Mouse (Mus musculus) skeletal muscle tissue, adult 2 months (tissue): ENCODE results near the gene Kif5c.

ENCODE experiments used
- DNase-seq: peaks from one replicate; pipeline ENCODE4 v3.0.0-alpha.2; 2012; ENCODE audit warnings: low read depth, low spot score

Gene Kif5c

GRCm38 (mm10) chr2:49661872-49662271 is 42.8 kb downstream of the Kif5c start:
- DNase-seq, result no peak

- DNase-seq, result no peak
These were observed 52.8 kb downstream of the Kif5c start for GRCm38 (mm10) chr2:49671753-49672500.

GRCm38 (mm10) chr2:49672501-49672874 is 53.4 kb downstream of the Kif5c start:
- DNase-seq, result no peak

- DNase-seq, result no peak
These were observed 56.9 kb downstream of the Kif5c start for GRCm38 (mm10) chr2:49676020-49676419.

- no peak for DNase-seq
These were observed 59.3 kb downstream of the Kif5c start for GRCm38 (mm10) chr2:49678386-49678785.

GRCm38 (mm10) chr2:49679135-49679964 is 60.3 kb downstream of the Kif5c start:
- DNase-seq, result no peak

- DNase-seq, result no peak
These were observed 63.7 kb downstream of the Kif5c start for GRCm38 (mm10) chr2:49682754-49683153.

- no peak for DNase-seq
These were observed 65.7 kb downstream of the Kif5c start for GRCm38 (mm10) chr2:49684808-49685207.

GRCm38 (mm10) chr2:49690421-49690826 is 71.3 kb downstream of the Kif5c start:
- no peak for DNase-seq

- no peak for DNase-seq
These were observed 72.3 kb downstream of the Kif5c start for GRCm38 (mm10) chr2:49691441-49691840.

GRCm38 (mm10) chr2:49694727-49695126 is 75.6 kb downstream of the Kif5c start:
- DNase-seq, result no peak

GRCm38 (mm10) chr2:49695461-49695860 is 76.4 kb downstream of the Kif5c start:
- DNase-seq, result no peak

GRCm38 (mm10) chr2:49698851-49699250 is 79.8 kb downstream of the Kif5c start:
- no peak for DNase-seq

- DNase-seq, result peak; percentile 10
These were observed 81.3 kb downstream of the Kif5c start for GRCm38 (mm10) chr2:49700176-49700971.

- no peak for DNase-seq
These were observed 91.1 kb downstream of the Kif5c start for GRCm38 (mm10) chr2:49710223-49710622.

GRCm38 (mm10) chr2:49711693-49712092 is 92.6 kb downstream of the Kif5c start:
- DNase-seq, result no peak

- no peak for DNase-seq
These were observed 93.3 kb downstream of the Kif5c start for GRCm38 (mm10) chr2:49712336-49712887.

GRCm38 (mm10) chr2:49716490-49716889 is 97.4 kb downstream of the Kif5c start:
- DNase-seq, result no peak

GRCm38 (mm10) chr2:49717437-49718116 is 98.5 kb downstream of the Kif5c start:
- DNase-seq, result no peak

- no peak for DNase-seq
These were observed 99.4 kb downstream of the Kif5c start for GRCm38 (mm10) chr2:49718492-49718891.
